Mouse (Mus musculus) forebrain, embryonic 16.5 days (tissue): ENCODE data around the gene Pithd1. TPM values are rescaled to one million over a fixed set of nuclear protein-coding genes. Genes with fewer than 3 reads are reported as not detected.

Experiments
- ATAC-seq: fragments of 200-750 bp; cut with Nextera tagmentation; 2 replicates; pipeline ENCODE4 v1.8.0; 2017; ENCODE audit warnings: mild to moderate bottlenecking, moderate library complexity
- H3K27ac ChIP-seq: fragments of 300-500 bp; sonication (generic); 2 replicates; pipeline ENCODE4 v1.5.1; 2014; ENCODE audit warnings: low read length, control low read depth
- H3K27me3 ChIP-seq: fragments of 300-500 bp; sonication (generic); replicated peaks from 2 replicates; pipeline ENCODE4 v1.6.1; 2014; ENCODE audit warnings: low read length; ENCODE audit not compliant: control insufficient read depth, insufficient read depth
- H3K36me3 ChIP-seq: fragments of 300-500 bp; sonication (generic); 2 replicates; pipeline ENCODE4 v1.6.1; 2014; ENCODE audit not compliant: control insufficient read depth, insufficient read depth
- H3K4me1 ChIP-seq: fragments of 300-500 bp; sonication (generic); replicated peaks from 2 replicates; pipeline ENCODE4 v1.6.1; 2014; ENCODE audit warnings: low read length; ENCODE audit not compliant: control insufficient read depth, insufficient read depth
- H3K4me2 ChIP-seq: fragments of 300-500 bp; sonication (generic); 2 replicates; pipeline ENCODE4 v1.6.1; 2014; ENCODE audit warnings: mild to moderate bottlenecking, low read length, control low read depth
- H3K4me3 ChIP-seq: fragments of 300-500 bp; sonication (generic); replicated peaks from 2 replicates; pipeline ENCODE4 v1.5.1; 2014; ENCODE audit warnings: mild to moderate bottlenecking, low read length, control low read depth
- H3K9ac ChIP-seq: fragments of 300-500 bp; sonication (generic); replicated peaks from 2 replicates; pipeline ENCODE4 v1.6.1; 2014; ENCODE audit warnings: low read depth, low read length, control low read depth
- H3K9me3 ChIP-seq: fragments of 300-500 bp; sonication (generic); 2 replicates; pipeline ENCODE4 v1.6.1; 2016; ENCODE audit warnings: low read length; ENCODE audit not compliant: control insufficient read depth
- WGBS: fragments of 180-500 bp; shearing (Covaris S2); extraction: QIAGEN DNeasy Blood & Tissue Kit; methylation state at CpG from one replicate; pipeline ENCODE4 v1.1.7; 2014; 5-methylcytosine and 5-hydroxymethylcytosine counted together
- polyA plus RNA-seq: library from polyadenylated mRNA; unstranded; fragments of >200 nt; fragmentation: Nextera tagmentation; extraction: Ambion mirVana; gene quantifications from 2 replicates; pipeline ENCODE4 v1.2.1, GENCODE M21; 2015

The Pithd1 gene
- polyA plus RNA-seq, 1 experiment from 2014 or later = 56.0 TPM

DNA sequence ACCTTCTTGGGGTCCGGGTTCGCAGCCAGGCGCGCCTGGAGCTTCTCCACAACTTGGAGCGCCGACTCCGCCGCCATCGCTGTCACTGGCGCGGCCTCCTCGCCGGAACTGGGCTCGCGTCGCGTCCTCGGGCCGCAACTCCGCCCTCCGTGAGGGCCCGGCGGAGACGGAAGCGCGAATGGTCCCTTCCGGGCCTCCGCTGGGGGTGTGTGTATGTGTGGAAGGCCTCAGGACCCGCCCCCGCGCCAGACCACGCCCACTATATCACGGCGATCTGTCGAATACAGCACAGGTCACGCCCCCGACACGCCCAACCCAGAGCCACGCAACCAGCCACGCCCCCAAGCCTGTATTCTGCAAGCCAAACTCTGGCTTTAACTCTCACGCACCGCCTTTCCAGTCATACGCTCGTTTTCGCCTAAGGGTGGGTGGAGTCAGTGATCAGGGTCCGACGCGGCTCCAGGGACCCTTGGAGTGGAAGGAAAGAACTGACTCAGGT, 34.5 kb upstream of the Pithd1 start, which contains the start of gene Eloa:
Eloa (minus strand) TSS at position 215 of the 499 bp plus-strand sequence.
- Histone ChIP-seq H3K4me1 (peaks cover 14% of the 10 kb centered on the region), H3K9me3 (no peaks in the 10 kb centered on the region), H3K27me3 (no peaks in the 10 kb centered on the region), H3K9ac (peak within 1 kb of the TSS; percentile 98), H3K36me3 (no peaks in the 10 kb centered on the region), H3K4me2 (peak within 1 kb of the TSS; percentile 100), H3K27ac (peak within 1 kb of the TSS; percentile 83), H3K4me3 (peak within 1 kb of the TSS; percentile 97)
- peak; percentile 99 for ATAC-seq
- 0% methylated on average over 48 of the region's 48 CpGs for WGBS

DNA sequence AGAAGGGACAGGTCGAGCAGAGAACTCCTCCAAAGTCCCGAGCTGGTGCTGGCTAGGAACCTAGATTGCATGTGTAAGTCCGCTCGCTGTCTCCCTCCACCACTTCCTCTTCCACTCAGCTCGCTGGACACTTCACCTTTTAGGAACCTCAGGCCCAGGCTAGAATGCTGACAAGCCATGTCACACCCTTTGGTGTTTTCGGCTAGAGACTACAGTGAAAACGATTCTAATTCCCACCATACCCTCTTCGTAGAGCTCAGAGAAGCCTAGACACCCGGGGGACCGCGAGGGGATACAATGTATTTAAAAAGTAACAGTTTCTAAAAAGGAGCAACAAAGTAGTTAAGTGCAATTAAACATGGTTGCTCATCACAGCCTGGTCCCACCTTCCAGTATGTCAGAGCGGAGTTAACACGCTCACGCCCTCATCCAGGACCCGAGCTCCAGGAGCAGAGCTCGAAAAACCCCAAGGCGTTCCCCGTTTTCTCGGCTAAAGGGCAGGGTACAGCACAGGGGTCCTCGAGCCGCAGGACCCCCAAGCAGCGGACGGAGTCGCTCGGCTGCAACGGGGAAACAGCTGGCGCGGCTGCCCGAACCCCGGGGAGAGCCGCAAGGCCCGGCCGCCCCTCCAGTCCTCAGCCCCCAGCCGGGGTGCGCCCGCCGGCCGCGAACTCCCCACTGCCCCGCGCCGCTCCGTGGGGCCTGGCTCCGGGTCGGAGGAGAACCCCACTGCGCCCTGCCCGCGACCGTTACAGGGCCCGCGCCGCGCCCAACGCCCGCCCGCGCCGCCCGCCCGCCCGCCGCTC, 33.9 kb upstream of the Pithd1 start:
- no peaks in the 10 kb centered on the region for H3K9me3 ChIP-seq
- H3K27me3 ChIP-seq = no peaks in the 10 kb centered on the region
- peak overlapping the region; percentile 100 for H3K4me2 ChIP-seq
- H3K9ac ChIP-seq = peak overlapping the region; percentile 98
- WGBS = 1% methylated on average over 61 of the region's 62 CpGs
- peak overlapping the region; percentile 83 for H3K27ac ChIP-seq
- peak overlapping the region; percentile 97 for H3K4me3 ChIP-seq
- ATAC-seq = peak; percentile 73
- peaks cover 14% of the 10 kb centered on the region for H3K4me1 ChIP-seq
- H3K36me3 ChIP-seq = no peaks in the 10 kb centered on the region

- 81% methylated on average over 3 of the region's 3 CpGs for WGBS
These were observed 29.1 kb upstream of the Pithd1 start for GRCm38 (mm10) chr4:136016059-136016602.

GRCm38 (mm10) chr4:136010586-136010985, 23.5 kb upstream of the Pithd1 start:
- Histone ChIP-seq H3K36me3 (peaks cover 51% of the 10 kb centered on the region), H3K4me2 (no peak overlapping the region), H3K9me3 (no peaks in the 10 kb centered on the region), H3K4me1 (no peaks in the 10 kb centered on the region), H3K9ac (no peak overlapping the region), H3K27me3 (no peaks in the 10 kb centered on the region), H3K27ac (no peak overlapping the region), H3K4me3 (no peak overlapping the region)
- no peak for ATAC-seq
- WGBS = 91% methylated on average over 4 of the region's 4 CpGs

More at GRCm38 (mm10) chr4:136016059-136016602, 29.1 kb upstream of the Pithd1 start:
- ATAC-seq = no peak
- Histone ChIP-seq H3K9ac (no peak overlapping the region), H3K27ac (no peak overlapping the region), H3K9me3 (no peaks in the 10 kb centered on the region), H3K27me3 (no peaks in the 10 kb centered on the region), H3K36me3 (peaks cover 10% of the 10 kb centered on the region), H3K4me3 (no peak overlapping the region), H3K4me1 (peaks cover 14% of the 10 kb centered on the region), H3K4me2 (no peak overlapping the region)

- H3K27me3 ChIP-seq = no peaks in the 10 kb centered on the region
- WGBS = 91% methylated on average over 8 of the region's 8 CpGs
- peaks cover 60% of the 10 kb centered on the region for H3K36me3 ChIP-seq
- H3K9me3 ChIP-seq = no peaks in the 10 kb centered on the region
- H3K4me2 ChIP-seq = no peak overlapping the region
- H3K27ac ChIP-seq = no peak overlapping the region
- H3K4me3 ChIP-seq = no peak overlapping the region
- H3K9ac ChIP-seq = no peak overlapping the region
- H3K4me1 ChIP-seq = no peaks in the 10 kb centered on the region
- ATAC-seq = no peak
These were observed 21.9 kb upstream of the Pithd1 start for GRCm38 (mm10) chr4:136008782-136009447.

DNA sequence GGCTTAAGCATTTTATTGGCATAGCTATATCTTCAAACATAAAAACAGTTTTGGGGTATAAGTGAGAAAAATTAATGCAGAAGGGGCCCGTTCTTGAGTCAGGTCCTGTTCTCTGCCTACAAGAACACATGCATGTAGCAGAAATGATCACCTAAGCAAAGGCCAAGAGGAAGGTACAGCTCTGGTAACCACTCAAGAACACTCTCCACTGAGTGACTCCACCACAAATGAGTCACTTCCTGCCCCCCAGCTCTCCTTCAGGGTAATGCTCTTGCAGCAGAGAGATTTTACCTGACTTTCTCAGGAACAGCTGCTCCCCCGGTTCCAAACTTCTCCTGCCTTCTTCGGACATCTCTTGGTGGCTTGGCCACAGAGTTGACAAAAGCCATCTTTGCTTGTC, 19.8 kb upstream of the Pithd1 start:
- peaks cover 71% of the 10 kb centered on the region for H3K36me3 ChIP-seq
- H3K4me1 ChIP-seq = no peaks in the 10 kb centered on the region
- no peak overlapping the region for H3K4me3 ChIP-seq
- 98% methylated on average over 3 of the region's 3 CpGs for WGBS
- no peak for ATAC-seq
- no peaks in the 10 kb centered on the region for H3K9me3 ChIP-seq
- no peak overlapping the region for H3K27ac ChIP-seq
- H3K4me2 ChIP-seq = no peak overlapping the region
- no peaks in the 10 kb centered on the region for H3K27me3 ChIP-seq
- H3K9ac ChIP-seq = no peak overlapping the region

DNA sequence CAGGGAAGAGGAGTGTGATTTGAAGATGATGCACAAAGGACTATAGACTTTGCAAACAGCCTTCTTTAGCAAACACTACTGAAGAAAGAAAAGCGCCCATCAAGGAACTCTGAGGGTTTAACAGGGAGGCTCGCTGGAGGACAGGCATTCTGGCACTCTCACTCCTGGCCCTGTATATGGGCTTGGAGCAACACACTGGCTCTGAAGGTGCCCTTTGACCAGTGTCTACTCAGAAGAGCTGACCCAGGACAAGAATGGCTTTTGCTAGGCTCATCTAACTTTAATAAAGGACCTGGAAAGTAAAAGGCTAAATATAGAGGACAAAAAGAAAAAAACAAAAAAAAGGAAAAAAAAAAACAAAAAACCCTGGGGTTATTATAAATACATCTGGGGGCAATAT, 17.9 kb upstream of the Pithd1 start:
- Histone ChIP-seq H3K4me1 (no peaks in the 10 kb centered on the region), H3K4me3 (no peak overlapping the region), H3K9me3 (no peaks in the 10 kb centered on the region), H3K9ac (no peak overlapping the region), H3K4me2 (no peak overlapping the region), H3K27me3 (no peaks in the 10 kb centered on the region), H3K27ac (no peak overlapping the region), H3K36me3 (peaks cover 55% of the 10 kb centered on the region)
- WGBS = 91% methylated on average over 2 of the region's 2 CpGs
- ATAC-seq = no peak

GRCm38 (mm10) chr4:136004107-136004675, 17.1 kb upstream of the Pithd1 start:
- H3K4me3 ChIP-seq = no peak overlapping the region
- no peak for ATAC-seq
- no peaks in the 10 kb centered on the region for H3K27me3 ChIP-seq
- H3K27ac ChIP-seq = no peak overlapping the region
- 88% methylated on average over 5 of the region's 5 CpGs for WGBS
- no peaks in the 10 kb centered on the region for H3K4me1 ChIP-seq
- no peak overlapping the region for H3K4me2 ChIP-seq
- no peak overlapping the region for H3K9ac ChIP-seq
- no peaks in the 10 kb centered on the region for H3K9me3 ChIP-seq
- H3K36me3 ChIP-seq = peaks cover 48% of the 10 kb centered on the region

DNA sequence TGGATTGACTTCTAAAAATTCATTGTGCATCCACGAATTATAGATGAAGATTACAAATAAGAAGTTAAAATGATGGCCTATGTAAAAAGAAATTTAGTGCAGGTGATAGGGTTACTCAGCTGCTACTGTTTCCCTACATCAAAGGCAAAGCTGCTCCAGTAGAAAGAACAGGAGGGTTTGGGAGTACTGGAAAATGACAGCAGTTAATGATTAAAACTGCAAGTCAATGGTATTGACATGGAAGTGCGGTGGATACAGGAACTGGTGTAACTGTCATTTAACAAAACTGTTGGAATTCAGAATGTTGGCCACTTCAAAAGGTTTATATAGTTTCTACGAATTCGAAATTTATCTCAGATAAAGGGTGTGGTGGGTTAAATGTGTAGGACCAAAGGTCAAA, 8.1 kb upstream of the Pithd1 start:
- ATAC-seq = no peak
- WGBS = 86% methylated on average over 4 of the region's 4 CpGs
- no peak overlapping the region for H3K4me2 ChIP-seq

More for the DNA sequence above, 8.1 kb upstream of the Pithd1 start:
- no peak overlapping the region for H3K4me3 ChIP-seq
- no peaks in the 10 kb centered on the region for H3K27me3 ChIP-seq
- no peak overlapping the region for H3K27ac ChIP-seq
- H3K36me3 ChIP-seq = no peaks in the 10 kb centered on the region
- H3K9ac ChIP-seq = no peak overlapping the region
- H3K9me3 ChIP-seq = peaks cover 5% of the 10 kb centered on the region
- no peaks in the 10 kb centered on the region for H3K4me1 ChIP-seq
